Mouse (Mus musculus) bone marrow, adult 2 months (tissue): ENCODE results near the gene Cbl.

Experiments used
- CTCF ChIP-seq: fragments of 200-500 bp; IDR thresholded peaks from 2 replicates; pipeline ENCODE4 v1.5.1; 2011; ENCODE audit warnings: low read length, control low read depth; ENCODE audit not compliant: control insufficient read depth, insufficient read depth
- POLR2A ChIP-seq: fragments of 200-500 bp; IDR thresholded peaks from 2 replicates; pipeline ENCODE4 v1.6.1; 2011; ENCODE audit warnings: low read depth, mild to moderate bottlenecking, control low read depth, low read length, borderline replicate concordance; ENCODE audit not compliant: control insufficient read depth

DNA sequence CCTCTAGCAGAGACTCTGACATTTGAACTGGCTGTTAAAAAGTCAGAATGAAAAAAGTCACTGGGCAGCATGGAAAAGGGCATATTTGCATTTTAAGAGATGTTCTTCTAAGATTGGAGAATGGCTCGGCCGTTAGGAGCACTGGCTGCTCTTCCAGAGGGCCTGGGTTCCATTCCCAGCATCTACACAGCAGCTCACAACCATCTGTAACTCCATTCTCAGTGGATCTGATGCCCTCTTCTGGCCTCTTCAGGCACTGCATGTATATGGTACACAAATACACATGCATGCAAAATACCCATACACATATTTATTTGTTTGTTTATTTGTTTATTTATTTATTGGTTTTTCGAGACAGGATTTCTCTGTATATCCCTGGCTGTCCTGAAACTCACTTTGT is 35.2 kb upstream of the Cbl start:
- TF ChIP-seq CTCF (peak; percentile 30), POLR2A (no peak)
